Mouse (Mus musculus): ENCODE data around the gene Scn4a. TPM values are rescaled to one million over a fixed set of nuclear protein-coding genes. Genes with fewer than 3 reads are reported as not detected.
"Not testable (repeated sequence)": the region's sequence is repeated elsewhere in the genome, so short reads cannot be mapped to it uniquely, and the experiment has no call there.

Scn4a gene
- polyA plus RNA-seq (2014; fragmentation: Nextera tagmentation; extraction: Ambion mirVana): 0.05 and 0.24 TPM in 2 replicates

GRCm38 (mm10) chr11:106353188-106353587 is at the start of gene Scn4a:
Scn4a (minus strand) TSS chr11:106353288.
- ATAC-seq (ENCODE audit: insufficient read depth) (no peak), DNase-seq (no peak)
- Histone ChIP-seq H3K4me1 (ENCODE audit: insufficient read depth) (no peaks in the 10 kb centered on the region), H3K9me3 (ENCODE audit: low read depth, low read length) (no peaks in the 10 kb centered on the region), H3K27me3 (ENCODE audit: insufficient read depth, low read length) (no peaks in the 10 kb centered on the region), H3K9ac (no peak within 1 kb of the TSS), H3K27ac (ENCODE audit: low read depth) (no peak within 1 kb of the TSS), H3K4me2 (no peak within 1 kb of the TSS), H3K36me3 (ENCODE audit: insufficient read depth) (no peaks in the 10 kb centered on the region), H3K4me3 (ENCODE audit: low read depth, low read length) (no peak within 1 kb of the TSS)
- no peak for TF ChIP-seq CTCF (IDR thresholded peaks at IDR 0.05; ENCODE audit: low read depth)
- 70% methylated on average over 12 of the region's 12 CpGs for WGBS

GRCm38 (mm10) chr11:106398481-106398880 is 45.4 kb upstream of the Scn4a start:
- no peak for ATAC-seq (ENCODE audit: insufficient read depth)
- Histone ChIP-seq H3K27me3 (ENCODE audit: insufficient read depth, low read length) (no peaks in the 10 kb centered on the region), H3K4me1 (ENCODE audit: insufficient read depth) (no peaks in the 10 kb centered on the region), H3K4me2 (no peak overlapping the region), H3K4me3 (ENCODE audit: low read depth, low read length) (no peak overlapping the region), H3K9ac (no peak overlapping the region), H3K36me3 (ENCODE audit: insufficient read depth) (peaks cover 25% of the 10 kb centered on the region), H3K9me3 (ENCODE audit: low read depth, low read length) (no peaks in the 10 kb centered on the region), H3K27ac (ENCODE audit: low read depth) (no peak overlapping the region)
- no peak for TF ChIP-seq CTCF (IDR thresholded peaks at IDR 0.05; ENCODE audit: low read depth)
- WGBS: 92% methylated on average over 8 of the region's 8 CpGs
- DNase-seq: no peak

GRCm38 (mm10) chr11:106397656-106398055 is 44.6 kb upstream of the Scn4a start:
- peaks cover 17% of the 10 kb centered on the region for H3K36me3 ChIP-seq (ENCODE audit: insufficient read depth)
- DNase-seq (peak; percentile 15), ATAC-seq (ENCODE audit: insufficient read depth) (no peak)
- no peaks in the 10 kb centered on the region for H3K9me3 ChIP-seq (ENCODE audit: low read depth, low read length)
- TF ChIP-seq CTCF (IDR thresholded peaks at IDR 0.05; ENCODE audit: low read depth): peak; percentile 38; the same call in 1 of the 2 replicates
- H3K4me1 ChIP-seq (ENCODE audit: insufficient read depth): no peaks in the 10 kb centered on the region
- no peaks in the 10 kb centered on the region for H3K27me3 ChIP-seq (ENCODE audit: insufficient read depth, low read length)
- H3K4me3 ChIP-seq (ENCODE audit: low read depth, low read length): no peak overlapping the region
- no peak overlapping the region for H3K4me2 ChIP-seq
- no peak overlapping the region for H3K27ac ChIP-seq (ENCODE audit: low read depth)
- no peak overlapping the region for H3K9ac ChIP-seq
- 77% methylated on average over 3 of the region's 3 CpGs for WGBS

- H3K9me3 ChIP-seq (ENCODE audit: low read depth, low read length); H3K27ac ChIP-seq (ENCODE audit: low read depth); DNase-seq; H3K4me2 ChIP-seq; H3K4me1 ChIP-seq (ENCODE audit: insufficient read depth); H3K27me3 ChIP-seq (ENCODE audit: insufficient read depth, low read length); H3K9ac ChIP-seq; ATAC-seq (ENCODE audit: insufficient read depth); H3K4me3 ChIP-seq (ENCODE audit: low read depth, low read length): not testable (repeated sequence)
- 70% methylated on average over 2 of the region's 2 CpGs for WGBS
- H3K36me3 ChIP-seq (ENCODE audit: insufficient read depth): peaks cover 12% of the 10 kb centered on the region
Measured at GRCm38 (mm10) chr11:106394055-106394454, 41.0 kb upstream of the Scn4a start.

GRCm38 (mm10) chr11:106393331-106393616 is 40.2 kb upstream of the Scn4a start:
- TF ChIP-seq CTCF (IDR thresholded peaks at IDR 0.05; ENCODE audit: low read depth): no peak
- no peak overlapping the region for H3K27ac ChIP-seq (ENCODE audit: low read depth)
- H3K4me2 ChIP-seq: no peak overlapping the region
- H3K36me3 ChIP-seq (ENCODE audit: insufficient read depth): peaks cover 6% of the 10 kb centered on the region
- H3K9me3 ChIP-seq (ENCODE audit: low read depth, low read length): no peaks in the 10 kb centered on the region
- H3K27me3 ChIP-seq (ENCODE audit: insufficient read depth, low read length): no peaks in the 10 kb centered on the region
- DNase-seq (no peak), ATAC-seq (ENCODE audit: insufficient read depth) (no peak)
- WGBS: 59% methylated on average over 4 of the region's 4 CpGs
- H3K4me3 ChIP-seq (ENCODE audit: low read depth, low read length): no peak overlapping the region
- H3K9ac ChIP-seq: no peak overlapping the region
- 0 out of 2 replicates have a peak, but pooled peaks cover 3% of the 10 kb centered on the region for H3K4me1 ChIP-seq (ENCODE audit: insufficient read depth)

- no peak for TF ChIP-seq CTCF (IDR thresholded peaks at IDR 0.05; ENCODE audit: low read depth)
- 0 out of 2 replicates have a peak, but pooled peaks cover 3% of the 10 kb centered on the region for H3K4me1 ChIP-seq (ENCODE audit: insufficient read depth)
- H3K27ac ChIP-seq (ENCODE audit: low read depth): no peak overlapping the region
- ATAC-seq (ENCODE audit: insufficient read depth) (no peak), DNase-seq (no peak)
- H3K4me2 ChIP-seq: no peak overlapping the region
- H3K36me3 ChIP-seq (ENCODE audit: insufficient read depth): 0 out of 2 replicates have a peak, but pooled peaks cover 3% of the 10 kb centered on the region
- H3K27me3 ChIP-seq (ENCODE audit: insufficient read depth, low read length): no peaks in the 10 kb centered on the region
- no peak overlapping the region for H3K9ac ChIP-seq
- H3K9me3 ChIP-seq (ENCODE audit: low read depth, low read length): no peaks in the 10 kb centered on the region
- WGBS: 57% methylated on average over 7 of the region's 7 CpGs
- no peak overlapping the region for H3K4me3 ChIP-seq (ENCODE audit: low read depth, low read length)
Measured at GRCm38 (mm10) chr11:106392597-106393330, 39.7 kb upstream of the Scn4a start.

GRCm38 (mm10) chr11:106391546-106392188 is 38.6 kb upstream of the Scn4a start:
- H3K4me3 ChIP-seq (ENCODE audit: low read depth, low read length): no peak overlapping the region
- peak; percentile 67; the same call in 1 of the 2 replicates for ATAC-seq (ENCODE audit: insufficient read depth)
- TF ChIP-seq CTCF (IDR thresholded peaks at IDR 0.05; ENCODE audit: low read depth): peak; percentile 98
- H3K9me3 ChIP-seq (ENCODE audit: low read depth, low read length): no peaks in the 10 kb centered on the region
- no peak overlapping the region for H3K4me2 ChIP-seq
- H3K4me1 ChIP-seq (ENCODE audit: insufficient read depth): 0 out of 2 replicates have a peak, but pooled peaks cover 3% of the 10 kb centered on the region
- H3K27me3 ChIP-seq (ENCODE audit: insufficient read depth, low read length): no peaks in the 10 kb centered on the region
- WGBS: 33% methylated on average over 6 of the region's 6 CpGs
- H3K36me3 ChIP-seq (ENCODE audit: insufficient read depth): no peaks in the 10 kb centered on the region
- H3K27ac ChIP-seq (ENCODE audit: low read depth): no peak overlapping the region
- H3K9ac ChIP-seq: no peak overlapping the region
- DNase-seq: peak; percentile 93

All from lung, embryonic 14.5 days (tissue).